Mouse (Mus musculus) cerebellum, adult 9-11 months (tissue): ENCODE results near the gene Pknox2.
A peak's percentile ranks its signal among the peaks of the same experiment; 100 is the strongest.

Experiments used
- DNase-seq: peaks from one replicate; pipeline ENCODE4 v3.0.0; 2022

Gene Pknox2

GRCm38 (mm10) chr9:37098600-37098999 is 48.6 kb downstream of the Pknox2 start:
- DNase-seq, result no peak

GRCm38 (mm10) chr9:37094230-37094990 is 52.8 kb downstream of the Pknox2 start:
- peak; percentile 40 for DNase-seq

- DNase-seq, result no peak
These were observed 54.1 kb downstream of the Pknox2 start for GRCm38 (mm10) chr9:37093086-37093485.

DNA sequence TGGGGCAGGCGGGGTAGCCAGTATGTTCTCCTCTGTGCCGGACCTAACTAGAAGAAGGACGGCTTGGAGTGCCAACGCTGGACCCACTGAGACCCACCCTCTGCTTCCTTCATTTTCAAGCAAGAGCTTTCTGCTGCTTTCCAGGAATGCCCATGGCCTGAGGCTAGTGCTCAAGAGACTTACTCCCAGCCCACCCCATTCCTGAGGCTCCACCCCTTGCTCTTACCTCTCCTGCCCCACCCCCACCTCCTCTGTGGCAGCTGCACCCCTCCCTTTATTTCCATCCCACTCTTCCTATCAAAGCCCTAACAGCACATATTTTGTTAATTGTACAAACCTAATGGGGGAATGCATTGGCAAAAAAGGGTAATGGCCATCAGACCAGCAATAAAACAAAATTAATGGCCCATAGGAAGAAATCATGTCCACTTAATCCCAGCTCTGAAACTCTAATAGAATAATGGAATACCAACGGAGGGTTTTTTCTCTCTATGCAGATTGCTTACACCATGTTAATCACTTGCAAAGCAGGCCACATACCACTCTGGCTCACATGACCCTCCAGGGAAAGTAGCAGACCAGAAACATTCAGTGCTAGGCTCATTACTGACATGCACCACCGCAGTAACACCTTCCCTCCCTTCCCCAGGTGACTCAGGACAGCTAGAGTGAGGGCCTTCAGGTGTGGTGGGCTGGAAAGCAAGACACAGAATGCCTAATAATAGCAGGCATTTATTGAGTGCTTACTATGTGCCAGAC is 57.1 kb downstream of the Pknox2 start:
- no peak for DNase-seq

DNA sequence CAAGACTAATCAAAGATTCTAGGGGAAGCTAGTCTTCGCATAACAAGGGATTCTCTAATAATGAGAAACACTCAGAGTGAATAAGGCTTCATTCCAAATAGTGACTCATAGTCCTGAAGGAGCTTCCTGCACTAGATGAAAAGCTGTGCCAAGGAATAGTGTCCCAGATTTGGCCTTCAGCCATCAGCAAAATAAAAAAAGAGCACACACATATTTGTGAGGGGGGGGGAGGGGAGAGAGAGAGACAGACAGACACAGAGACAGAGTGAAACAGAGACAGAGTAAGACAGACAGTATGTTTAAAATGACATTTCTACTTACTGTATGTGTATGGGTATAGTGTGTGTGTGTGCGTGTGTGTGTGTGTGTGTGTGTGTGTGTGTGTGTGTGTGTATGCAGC is 61.8 kb downstream of the Pknox2 start:
- peak; percentile 56 for DNase-seq

GRCm38 (mm10) chr9:37082246-37082645 is 65.0 kb downstream of the Pknox2 start:
- DNase-seq, result no peak

DNA sequence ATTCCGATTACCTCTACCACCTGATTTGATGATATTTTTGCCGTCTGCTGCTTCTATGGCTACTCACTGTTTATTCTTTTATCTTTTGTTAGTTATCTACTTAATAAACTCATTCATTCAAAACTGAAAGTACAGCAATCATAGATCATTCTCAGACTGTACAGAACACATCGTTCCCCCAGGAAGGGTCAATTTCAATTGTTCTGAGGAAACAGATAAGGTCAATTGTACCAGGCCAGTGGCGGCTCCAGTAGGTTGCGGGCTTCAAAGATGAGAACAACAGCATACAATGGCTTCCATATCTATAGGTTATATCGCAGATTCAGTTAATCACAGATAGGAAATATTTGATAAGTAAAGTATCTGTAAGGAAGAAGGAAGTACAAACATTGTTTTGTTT is 66.9 kb downstream of the Pknox2 start:
- no peak for DNase-seq

- DNase-seq, result no peak
These were observed 70.2 kb downstream of the Pknox2 start for GRCm38 (mm10) chr9:37077063-37077418.

GRCm38 (mm10) chr9:37076386-37077062 is 70.7 kb downstream of the Pknox2 start:
- no peak for DNase-seq

- DNase-seq, result no peak
These were observed 71.3 kb downstream of the Pknox2 start for GRCm38 (mm10) chr9:37075903-37076302.

DNA sequence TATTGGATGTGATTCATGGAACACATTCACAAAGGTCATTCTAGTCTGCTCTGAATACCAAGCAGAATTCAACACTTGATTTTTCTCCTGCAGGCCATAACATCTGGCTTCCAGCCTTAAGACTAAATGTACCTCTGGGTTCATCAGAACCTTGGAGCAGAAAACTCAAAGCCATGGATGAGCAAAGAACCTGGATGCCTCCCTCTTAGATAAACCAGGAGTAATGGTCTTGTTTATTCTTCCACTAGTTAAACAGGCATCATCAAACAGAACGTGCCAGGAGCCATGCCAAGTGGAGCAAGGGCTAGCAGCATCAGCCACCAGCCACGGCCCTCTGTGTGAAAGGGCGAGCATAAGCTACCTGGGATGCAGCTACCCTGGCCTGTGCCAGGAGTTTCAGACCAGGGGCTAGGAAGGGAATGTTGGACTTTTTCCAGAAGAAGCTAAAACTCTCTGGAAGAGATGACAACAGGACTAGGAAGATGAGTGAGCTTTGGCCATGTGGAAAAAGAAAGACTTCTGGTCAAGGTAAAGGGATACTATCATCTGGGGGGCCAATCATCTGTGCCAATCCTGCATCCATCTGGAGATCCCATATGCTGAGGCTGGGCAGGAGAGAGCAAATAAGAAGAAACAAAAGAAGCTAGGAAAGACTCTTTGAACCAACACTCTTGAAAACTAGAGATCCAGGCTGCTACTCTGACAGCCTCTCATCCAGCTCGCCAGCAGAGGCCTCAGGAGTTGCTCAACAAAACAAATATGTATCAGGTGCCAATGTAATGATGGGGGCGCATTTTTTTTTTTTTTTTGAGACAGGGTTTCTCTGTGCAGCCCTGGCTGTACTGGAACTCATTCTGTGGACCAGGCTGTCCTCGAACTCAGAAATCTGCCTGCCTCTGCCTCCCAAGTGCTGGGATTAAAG is 77.6 kb downstream of the Pknox2 start:
- peak; percentile 50 for DNase-seq

- no peak for DNase-seq
These were observed 79.8 kb downstream of the Pknox2 start for GRCm38 (mm10) chr9:37067473-37067830.

GRCm38 (mm10) chr9:37066732-37067472 is 80.3 kb downstream of the Pknox2 start:
- DNase-seq, result no peak

DNA sequence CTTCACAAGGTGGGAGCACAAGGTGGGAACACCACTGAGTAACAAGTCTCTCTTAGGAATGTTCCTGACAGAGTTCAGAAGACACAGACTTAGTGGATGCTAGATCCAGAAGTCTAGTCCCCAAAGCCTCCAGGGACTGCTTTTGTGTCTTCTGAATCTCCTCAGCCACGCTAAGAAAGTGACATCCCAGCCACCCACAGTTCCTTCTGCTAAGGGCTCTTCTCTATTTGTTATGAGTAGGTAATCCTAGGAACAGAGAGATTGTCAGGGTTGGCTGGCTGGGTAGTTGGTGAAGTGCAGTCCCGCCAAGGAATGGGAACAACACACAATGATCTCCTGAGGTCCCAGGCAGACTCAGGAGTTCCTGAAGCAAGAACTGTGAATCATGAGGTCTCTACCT is 85.6 kb downstream of the Pknox2 start:
- no peak for DNase-seq

GRCm38 (mm10) chr9:37054703-37055102 is 92.5 kb downstream of the Pknox2 start:
- DNase-seq, result no peak

- DNase-seq, result no peak
These were observed 93.3 kb downstream of the Pknox2 start for GRCm38 (mm10) chr9:37053601-37054512.

- no peak for DNase-seq
These were observed 94.2 kb downstream of the Pknox2 start for GRCm38 (mm10) chr9:37053041-37053440.

DNA sequence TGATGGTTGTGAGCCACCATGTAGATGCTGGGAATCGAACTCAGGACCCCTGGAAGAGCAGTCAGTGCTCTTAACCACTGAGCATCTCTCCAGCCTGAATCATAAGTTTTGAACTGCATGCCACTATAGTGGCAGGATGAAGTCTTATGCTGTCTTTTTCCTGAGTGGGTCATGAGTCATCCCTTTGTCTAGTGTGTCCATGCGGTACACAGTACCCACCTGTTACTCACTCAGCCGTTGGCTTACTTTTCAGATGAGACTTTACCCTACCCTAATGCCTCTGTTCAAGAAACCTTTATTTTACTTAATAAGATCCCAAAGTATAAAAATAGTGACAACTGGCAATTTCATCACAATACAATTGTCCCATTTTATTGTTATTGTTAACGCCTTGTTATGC is 95.5 kb downstream of the Pknox2 start:
- no peak for DNase-seq

- DNase-seq, result no peak
These were observed 99.7 kb downstream of the Pknox2 start for GRCm38 (mm10) chr9:37047490-37047889.

DNA sequence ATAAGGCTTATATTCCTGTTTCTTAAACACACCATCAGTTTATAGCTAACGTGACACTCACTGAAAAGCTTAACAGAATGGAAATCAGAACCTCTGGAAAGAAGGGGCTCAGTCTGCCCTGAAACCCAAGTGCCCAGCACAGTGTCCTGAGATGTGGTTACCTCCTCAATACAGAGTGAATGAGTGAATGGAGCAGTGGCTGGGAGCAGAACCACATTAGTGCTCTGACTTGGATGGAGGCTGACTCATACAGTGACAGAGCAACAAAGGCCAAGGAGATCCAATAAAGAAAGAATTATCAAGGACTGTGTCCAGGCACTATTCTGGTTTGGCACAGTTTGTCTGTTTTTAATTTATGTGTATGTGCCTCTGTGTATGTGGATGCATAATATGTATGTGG is 101.3 kb downstream of the Pknox2 start:
- no peak for DNase-seq

DNA sequence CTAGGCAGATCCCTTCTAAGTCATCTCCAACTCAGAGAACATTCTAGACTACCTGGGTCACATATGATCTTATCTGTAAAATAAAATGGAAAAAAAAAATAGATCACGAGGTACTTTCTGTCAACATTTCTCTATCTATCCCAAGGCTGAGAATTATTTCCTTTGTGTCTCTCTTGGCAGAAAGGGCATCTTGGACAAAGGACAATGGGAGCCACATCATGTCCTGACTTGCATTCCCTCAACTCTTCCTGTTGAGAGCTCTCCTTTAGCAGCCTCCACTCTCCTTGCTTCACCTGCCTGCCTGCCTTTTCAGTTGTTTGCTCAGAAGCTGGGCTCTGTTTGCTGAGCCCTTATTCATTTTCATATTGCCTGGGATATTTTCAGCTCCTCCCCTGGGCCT is 103.0 kb downstream of the Pknox2 start:
- DNase-seq, result no peak
